Mouse (Mus musculus): Measurements from ENCODE around the gene Bsnd. TPM values are rescaled to one million over a fixed set of nuclear protein-coding genes. Genes with fewer than 3 reads are reported as not detected.

Gene Bsnd
- polyA plus RNA-seq, 1 experiment from 2014 or later = not detected

DNA sequence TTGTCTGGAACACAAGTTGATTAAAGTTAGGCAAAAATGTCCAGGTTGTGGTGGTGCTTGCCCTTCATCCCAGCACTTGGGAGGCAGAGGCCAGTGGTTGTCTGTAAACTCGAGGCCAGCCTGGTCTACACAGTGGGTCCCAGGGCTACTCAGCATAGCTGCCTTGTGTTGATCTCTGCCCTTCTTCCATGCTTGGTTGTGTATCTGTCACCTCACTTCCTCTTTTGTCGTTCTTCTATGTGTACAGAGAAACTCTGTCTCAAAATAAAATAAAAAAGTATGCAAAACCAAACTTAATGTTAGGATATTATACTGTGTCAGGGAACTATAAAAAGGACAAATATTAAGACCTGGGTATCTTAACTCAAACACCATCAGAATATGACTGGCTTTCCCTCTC, 32.0 kb upstream of the Bsnd start:
- 76% methylated on average over 2 of the region's 2 CpGs for WGBS

DNA sequence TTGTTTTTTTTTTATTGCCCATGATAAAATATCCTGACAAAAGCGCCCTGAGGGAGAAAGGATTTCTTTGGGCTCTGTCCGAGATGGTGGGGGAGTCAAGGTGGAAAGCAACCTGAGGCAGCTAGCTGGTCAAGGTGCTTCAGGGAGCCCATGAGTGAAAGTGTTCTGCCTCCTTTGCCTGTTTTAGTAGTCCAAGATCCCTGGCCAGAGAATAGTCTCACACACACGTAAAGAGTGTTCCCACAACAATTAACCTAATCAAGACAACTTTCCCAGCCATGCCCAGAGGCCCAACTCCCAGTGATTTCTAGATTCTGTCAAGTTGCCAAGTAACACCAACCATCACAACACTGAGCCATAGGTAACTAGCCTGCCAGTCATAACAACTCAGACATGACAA, 30.5 kb upstream of the Bsnd start:
- WGBS = 66% methylated on average over 3 of the region's 3 CpGs

More for the DNA sequence above, 32.0 kb upstream of the Bsnd start:
- no peak overlapping the region for H3K4me3 ChIP-seq (ENCODE audit: low read depth, low read length)
- no peaks in the 10 kb centered on the region for H3K4me1 ChIP-seq (ENCODE audit: control insufficient read depth, insufficient read depth, low read length)
- H3K27ac ChIP-seq (ENCODE audit: low read depth, low read length) = no peak overlapping the region
- no peak overlapping the region for H3K9ac ChIP-seq (replicated peaks; ENCODE audit: low read depth, low read length)
- H3K9me3 ChIP-seq (ENCODE audit: control insufficient read depth, low read length) = no peaks in the 10 kb centered on the region
- no peaks in the 10 kb centered on the region for H3K36me3 ChIP-seq (ENCODE audit: control insufficient read depth, insufficient read depth, low read length)
- H3K27me3 ChIP-seq (ENCODE audit: control insufficient read depth, insufficient read depth, low read length) = no peaks in the 10 kb centered on the region
- no peak overlapping the region for H3K4me2 ChIP-seq (ENCODE audit: low read depth, low read length)
- no peak for ATAC-seq (ENCODE audit: low read depth)

DNA sequence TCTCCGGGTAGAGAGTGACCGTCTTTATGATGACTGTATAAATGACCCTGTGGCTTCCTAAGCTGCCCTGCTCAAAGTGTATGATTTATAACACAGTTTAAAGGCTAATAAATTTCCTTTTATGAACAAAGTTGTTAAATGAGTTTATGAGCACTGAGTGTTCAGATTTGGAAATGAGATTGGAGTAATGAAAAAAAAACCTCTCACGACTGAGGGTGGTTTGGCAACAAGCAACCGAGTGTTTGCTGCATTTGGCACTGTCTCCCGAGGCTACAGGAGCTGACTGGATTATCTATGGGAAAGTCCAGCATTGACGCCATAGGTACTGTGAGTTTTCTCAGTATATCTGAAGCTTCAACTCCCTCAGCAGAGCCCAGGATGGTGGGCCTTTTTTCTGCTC, 22.5 kb upstream of the Bsnd start:
- Histone ChIP-seq H3K4me1 (ENCODE audit: control insufficient read depth, insufficient read depth, low read length) (no peaks in the 10 kb centered on the region), H3K9me3 (ENCODE audit: control insufficient read depth, low read length) (no peaks in the 10 kb centered on the region), H3K27ac (ENCODE audit: low read depth, low read length) (no peak overlapping the region), H3K27me3 (ENCODE audit: control insufficient read depth, insufficient read depth, low read length) (no peaks in the 10 kb centered on the region), H3K4me2 (ENCODE audit: low read depth, low read length) (no peak overlapping the region), H3K4me3 (ENCODE audit: low read depth, low read length) (no peak overlapping the region), H3K9ac (replicated peaks; ENCODE audit: low read depth, low read length) (no peak overlapping the region), H3K36me3 (ENCODE audit: control insufficient read depth, insufficient read depth, low read length) (no peaks in the 10 kb centered on the region)
- no peak for ATAC-seq (ENCODE audit: low read depth)
- 69% methylated on average over 6 of the region's 6 CpGs for WGBS

More for the DNA sequence above, 30.5 kb upstream of the Bsnd start:
- Histone ChIP-seq H3K4me1 (ENCODE audit: control insufficient read depth, insufficient read depth, low read length) (no peaks in the 10 kb centered on the region), H3K9me3 (ENCODE audit: control insufficient read depth, low read length) (no peaks in the 10 kb centered on the region), H3K27ac (ENCODE audit: low read depth, low read length) (no peak overlapping the region), H3K27me3 (ENCODE audit: control insufficient read depth, insufficient read depth, low read length) (no peaks in the 10 kb centered on the region), H3K36me3 (ENCODE audit: control insufficient read depth, insufficient read depth, low read length) (no peaks in the 10 kb centered on the region), H3K9ac (replicated peaks; ENCODE audit: low read depth, low read length) (no peak overlapping the region), H3K4me2 (ENCODE audit: low read depth, low read length) (no peak overlapping the region), H3K4me3 (ENCODE audit: low read depth, low read length) (no peak overlapping the region)
- ATAC-seq (ENCODE audit: low read depth) = no peak

DNA sequence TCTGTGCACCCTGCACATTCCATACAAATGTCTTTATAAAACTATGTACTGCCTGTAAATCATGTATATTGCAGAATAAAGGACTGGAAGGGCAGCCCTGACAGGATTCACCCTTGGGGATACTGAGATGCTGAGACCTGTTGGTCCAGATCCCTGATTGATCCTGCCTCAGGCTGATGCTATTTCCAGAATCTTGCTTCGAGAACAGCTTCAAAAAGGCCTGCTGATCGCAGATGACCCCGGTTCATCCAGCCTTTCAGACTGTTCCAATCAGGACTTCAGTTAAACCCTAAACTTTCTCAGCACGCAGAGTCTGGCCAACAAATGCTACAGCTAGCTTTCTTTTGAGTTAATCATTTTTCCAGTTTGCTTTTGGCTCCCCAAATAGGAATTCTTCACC, 17.8 kb upstream of the Bsnd start:
- 74% methylated on average over 4 of the region's 4 CpGs for WGBS
- H3K4me2 ChIP-seq (ENCODE audit: low read depth, low read length) = no peak overlapping the region
- H3K4me3 ChIP-seq (ENCODE audit: low read depth, low read length) = no peak overlapping the region
- H3K27ac ChIP-seq (ENCODE audit: low read depth, low read length) = no peak overlapping the region
- no peaks in the 10 kb centered on the region for H3K27me3 ChIP-seq (ENCODE audit: control insufficient read depth, insufficient read depth, low read length)
- H3K36me3 ChIP-seq (ENCODE audit: control insufficient read depth, insufficient read depth, low read length) = no peaks in the 10 kb centered on the region
- H3K9ac ChIP-seq (replicated peaks; ENCODE audit: low read depth, low read length) = no peak overlapping the region
- ATAC-seq (ENCODE audit: low read depth) = no peak
- H3K4me1 ChIP-seq (ENCODE audit: control insufficient read depth, insufficient read depth, low read length) = no peaks in the 10 kb centered on the region
- H3K9me3 ChIP-seq (ENCODE audit: control insufficient read depth, low read length) = no peaks in the 10 kb centered on the region

DNA sequence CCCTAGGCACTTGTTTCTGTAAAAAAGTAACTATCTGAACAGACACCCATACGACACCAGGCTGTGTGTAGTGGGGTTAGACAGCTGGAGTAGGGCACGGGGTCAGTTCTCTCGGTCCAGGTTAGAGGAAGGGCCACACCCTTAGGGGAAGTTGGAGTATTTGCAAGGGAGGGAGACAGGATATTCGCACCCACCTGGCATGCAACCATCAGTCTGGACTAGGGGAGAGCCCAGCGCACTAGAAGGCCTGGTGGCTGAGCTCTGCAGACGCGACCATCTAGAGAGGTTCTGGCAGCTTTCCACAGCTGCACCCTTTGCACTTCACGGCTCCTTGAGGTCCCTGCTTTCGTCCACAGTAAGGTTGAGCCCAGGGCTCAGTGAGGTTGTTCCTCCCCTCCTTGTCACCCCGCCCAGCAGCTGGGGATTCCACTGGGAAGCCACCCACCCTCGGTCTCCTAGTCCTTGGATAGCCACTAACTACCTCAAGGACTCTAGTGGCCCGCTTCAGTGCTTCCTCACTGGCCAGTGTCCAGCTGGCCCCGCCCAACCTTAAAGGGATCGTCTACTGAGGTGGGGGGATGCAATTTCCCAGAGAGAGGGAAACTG, 13.5 kb upstream of the Bsnd start:
- WGBS = 83% methylated on average over 14 of the region's 14 CpGs

DNA sequence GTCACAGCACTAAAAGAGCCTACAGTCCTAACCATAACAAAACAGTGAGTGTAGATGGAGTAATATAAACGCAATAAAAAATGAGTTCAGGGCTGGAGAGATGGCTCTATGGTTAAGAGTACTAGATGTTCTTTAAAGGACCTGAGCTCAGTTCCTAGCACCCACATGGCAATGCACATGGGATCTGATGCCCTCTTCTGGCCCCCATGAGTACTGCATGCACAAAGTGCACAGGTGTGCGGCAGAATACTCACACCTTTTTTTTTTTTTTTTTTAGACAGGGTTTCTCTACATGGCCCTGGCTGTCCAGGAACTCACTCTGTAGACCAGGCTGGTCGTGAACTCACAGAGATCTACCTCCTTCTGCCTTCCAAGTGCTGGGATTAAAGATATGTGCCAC, 11.5 kb upstream of the Bsnd start:
- Histone ChIP-seq H3K27me3 (ENCODE audit: control insufficient read depth, insufficient read depth, low read length) (no peaks in the 10 kb centered on the region), H3K4me1 (ENCODE audit: control insufficient read depth, insufficient read depth, low read length) (peaks cover 4% of the 10 kb centered on the region; the same call in 1 of the 2 replicates), H3K9ac (replicated peaks; ENCODE audit: low read depth, low read length) (no peak overlapping the region), H3K9me3 (ENCODE audit: control insufficient read depth, low read length) (no peaks in the 10 kb centered on the region), H3K4me2 (ENCODE audit: low read depth, low read length) (no peak overlapping the region), H3K27ac (ENCODE audit: low read depth, low read length) (no peak overlapping the region), H3K36me3 (ENCODE audit: control insufficient read depth, insufficient read depth, low read length) (no peaks in the 10 kb centered on the region), H3K4me3 (ENCODE audit: low read depth, low read length) (no peak overlapping the region)
- no peak for ATAC-seq (ENCODE audit: low read depth)
- WGBS = 96% methylated on average over 3 of the region's 3 CpGs

More for the DNA sequence above, 13.5 kb upstream of the Bsnd start:
- no peaks in the 10 kb centered on the region for H3K27me3 ChIP-seq (ENCODE audit: control insufficient read depth, insufficient read depth, low read length)
- H3K4me3 ChIP-seq (ENCODE audit: low read depth, low read length) = no peak overlapping the region
- H3K27ac ChIP-seq (ENCODE audit: low read depth, low read length) = no peak overlapping the region
- no peaks in the 10 kb centered on the region for H3K36me3 ChIP-seq (ENCODE audit: control insufficient read depth, insufficient read depth, low read length)
- no peak overlapping the region for H3K9ac ChIP-seq (replicated peaks; ENCODE audit: low read depth, low read length)
- no peak overlapping the region for H3K4me2 ChIP-seq (ENCODE audit: low read depth, low read length)
- H3K9me3 ChIP-seq (ENCODE audit: control insufficient read depth, low read length) = no peaks in the 10 kb centered on the region
- H3K4me1 ChIP-seq (ENCODE audit: control insufficient read depth, insufficient read depth, low read length) = no peaks in the 10 kb centered on the region
- no peak for ATAC-seq (ENCODE audit: low read depth)

DNA sequence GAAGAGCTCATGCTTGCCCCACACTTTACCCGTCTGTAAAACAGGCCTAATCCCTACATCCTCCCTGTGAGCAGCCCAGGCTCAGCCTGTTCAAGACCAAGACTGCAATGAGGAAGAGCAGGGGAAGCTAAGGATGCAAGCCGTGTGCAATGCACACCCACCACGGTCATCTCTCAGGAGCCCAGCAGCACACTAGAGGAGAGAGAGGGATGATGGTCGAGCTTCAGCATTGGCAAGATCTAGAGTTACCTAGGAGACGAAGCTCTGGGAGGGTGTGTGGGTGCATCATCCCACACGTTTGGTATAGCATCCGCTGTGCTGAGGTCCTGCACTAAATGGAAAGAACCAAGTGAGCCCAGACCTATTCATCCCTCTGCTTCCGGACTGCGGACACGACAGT, 8.0 kb upstream of the Bsnd start:
- peaks cover 4% of the 10 kb centered on the region; the same call in 1 of the 2 replicates for H3K4me1 ChIP-seq (ENCODE audit: control insufficient read depth, insufficient read depth, low read length)
- no peak overlapping the region for H3K4me3 ChIP-seq (ENCODE audit: low read depth, low read length)
- no peaks in the 10 kb centered on the region for H3K27me3 ChIP-seq (ENCODE audit: control insufficient read depth, insufficient read depth, low read length)
- ATAC-seq (ENCODE audit: low read depth) = no peak
- H3K9ac ChIP-seq (replicated peaks; ENCODE audit: low read depth, low read length) = no peak overlapping the region
- WGBS = 85% methylated on average over 10 of the region's 10 CpGs
- H3K27ac ChIP-seq (ENCODE audit: low read depth, low read length) = no peak overlapping the region
- H3K9me3 ChIP-seq (ENCODE audit: control insufficient read depth, low read length) = no peaks in the 10 kb centered on the region
- no peak overlapping the region for H3K4me2 ChIP-seq (ENCODE audit: low read depth, low read length)
- H3K36me3 ChIP-seq (ENCODE audit: control insufficient read depth, insufficient read depth, low read length) = no peaks in the 10 kb centered on the region

DNA sequence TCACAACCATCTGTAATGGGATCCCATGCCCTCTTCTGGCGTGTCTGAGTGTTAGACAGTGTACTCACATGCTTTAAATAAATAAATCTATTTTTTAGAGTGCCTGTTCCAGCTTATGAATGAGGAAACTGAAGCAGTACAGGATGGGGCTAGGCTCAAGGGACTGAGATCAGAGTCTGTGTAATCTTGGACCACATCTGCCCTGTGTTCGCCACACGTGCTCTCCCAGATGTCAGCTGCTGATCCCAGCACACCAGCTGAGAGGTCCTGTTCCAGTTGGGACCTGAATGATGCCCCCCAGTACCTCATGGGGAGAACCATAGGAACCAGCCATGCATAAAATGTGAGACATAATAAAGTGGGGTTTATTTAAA, 6.4 kb upstream of the Bsnd start:
- Histone ChIP-seq H3K4me3 (ENCODE audit: low read depth, low read length) (no peak overlapping the region), H3K4me1 (ENCODE audit: control insufficient read depth, insufficient read depth, low read length) (peaks cover 4% of the 10 kb centered on the region; the same call in 1 of the 2 replicates), H3K27me3 (ENCODE audit: control insufficient read depth, insufficient read depth, low read length) (no peaks in the 10 kb centered on the region), H3K36me3 (ENCODE audit: control insufficient read depth, insufficient read depth, low read length) (no peaks in the 10 kb centered on the region), H3K9ac (replicated peaks; ENCODE audit: low read depth, low read length) (no peak overlapping the region), H3K9me3 (ENCODE audit: control insufficient read depth, low read length) (no peaks in the 10 kb centered on the region), H3K27ac (ENCODE audit: low read depth, low read length) (no peak overlapping the region), H3K4me2 (ENCODE audit: low read depth, low read length) (no peak overlapping the region)
- WGBS = 33% methylated on average over 3 of the region's 3 CpGs
- ATAC-seq (ENCODE audit: low read depth) = 0 out of 2 replicates have a peak, but pooled peaks have one; percentile 17

DNA sequence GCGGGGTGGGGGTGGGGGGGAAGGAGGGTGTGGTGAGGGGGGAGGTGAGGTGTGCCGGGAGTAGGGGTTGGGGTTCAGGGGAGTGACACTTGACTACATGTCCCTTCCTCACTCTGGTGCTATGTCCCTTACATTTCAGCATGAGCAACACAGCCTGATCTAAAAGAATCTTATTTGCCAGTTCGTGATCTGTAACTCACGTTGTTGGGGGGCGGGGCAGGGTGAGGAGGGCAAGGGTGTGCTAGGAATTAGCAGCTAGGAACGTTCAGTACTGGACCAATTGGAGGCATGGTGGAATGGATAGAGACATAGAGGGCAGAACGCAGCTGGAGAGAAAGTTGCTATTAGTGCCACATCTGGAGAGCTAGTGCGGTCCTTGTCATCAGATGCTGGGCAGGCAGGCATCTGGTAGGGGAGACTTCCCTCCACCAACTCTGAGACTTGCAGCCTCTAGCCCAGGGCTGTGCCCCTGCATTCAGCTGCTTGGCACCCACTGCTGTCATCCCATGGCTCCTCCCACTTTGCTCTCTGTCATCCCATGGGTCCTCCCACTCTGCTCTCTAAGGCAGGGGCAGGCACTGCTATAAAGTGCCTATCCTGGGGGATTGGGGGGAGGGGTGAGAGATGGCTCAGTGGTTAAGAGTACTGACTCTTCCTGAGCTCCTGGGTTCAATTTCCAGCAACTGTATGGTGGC, 5.8 kb upstream of the Bsnd start:
- Histone ChIP-seq H3K4me1 (ENCODE audit: control insufficient read depth, insufficient read depth, low read length) (peaks cover 4% of the 10 kb centered on the region; the same call in 1 of the 2 replicates), H3K27me3 (ENCODE audit: control insufficient read depth, insufficient read depth, low read length) (no peaks in the 10 kb centered on the region), H3K36me3 (ENCODE audit: control insufficient read depth, insufficient read depth, low read length) (no peaks in the 10 kb centered on the region), H3K9me3 (ENCODE audit: control insufficient read depth, low read length) (no peaks in the 10 kb centered on the region), H3K4me2 (ENCODE audit: low read depth, low read length) (no peak overlapping the region), H3K4me3 (ENCODE audit: low read depth, low read length) (no peak overlapping the region), H3K27ac (ENCODE audit: low read depth, low read length) (no peak overlapping the region), H3K9ac (replicated peaks; ENCODE audit: low read depth, low read length) (no peak overlapping the region)
- 0 out of 2 replicates have a peak, but pooled peaks have one; percentile 28 for ATAC-seq (ENCODE audit: low read depth)
- WGBS = 53% methylated on average over 8 of the region's 8 CpGs
